Mouse (Mus musculus) heart, adult 2 months (tissue): ENCODE results near the gene Ascl2. TPM values are rescaled to one million over a fixed set of nuclear protein-coding genes. Genes with fewer than 3 reads are reported as not detected.

Experiments used
- DNase-seq, 2 experiments: peaks; one replicate each; pipeline ENCODE4 v3.0.0; 2021
- H3K27ac ChIP-seq: fragments of 200-600 bp; 2 replicates; pipeline ENCODE4 v1.8.1; 2022
- H3K27me3 ChIP-seq: fragments of 200-500 bp; 2 replicates; pipeline ENCODE4 v1.6.1; 2012; ENCODE audit warnings: mild to moderate bottlenecking, low read length, inconsistent platforms, mixed read lengths; ENCODE audit not compliant: control insufficient read depth, insufficient read depth
- H3K36me3 ChIP-seq: fragments of 200-500 bp; 2 replicates; pipeline ENCODE4 v1.6.1; 2012; ENCODE audit warnings: low read length, inconsistent platforms; ENCODE audit not compliant: control insufficient read depth, insufficient read depth
- H3K4me1 ChIP-seq: fragments of 200-500 bp; 2 replicates; pipeline ENCODE4 v1.6.1; 2011; ENCODE audit warnings: low read length; ENCODE audit not compliant: control insufficient read depth, insufficient read depth
- H3K4me3 ChIP-seq: fragments of 200-600 bp; 2 replicates; pipeline ENCODE4 v1.8.1; 2022
- H3K79me2 ChIP-seq: fragments of 200-500 bp; replicated peaks from 2 replicates; pipeline ENCODE4 v1.6.1; 2012; ENCODE audit warnings: mild to moderate bottlenecking, inconsistent platforms, low read length, moderate library complexity, mixed read lengths; ENCODE audit not compliant: control insufficient read depth, insufficient read depth
- H3K9ac ChIP-seq: fragments of 200-500 bp; 2 replicates; pipeline ENCODE4 v1.6.1; 2012; ENCODE audit warnings: low read depth, mild to moderate bottlenecking, control low read depth, inconsistent platforms, low read length, mixed read lengths
- CTCF ChIP-seq: fragments of 200-600 bp; IDR thresholded peaks from 2 replicates; pipeline ENCODE4 v1.8.1; 2022; ENCODE audit warnings: antibody characterized with exemption, mild to moderate bottlenecking, moderate library complexity
- EP300 ChIP-seq: fragments of 200-500 bp; IDR thresholded peaks from 2 replicates; pipeline ENCODE4 v1.6.1; 2011; ENCODE audit warnings: low read depth, low read length, control low read depth; ENCODE audit not compliant: insufficient read depth
- POLR2A ChIP-seq: fragments of 200-500 bp; IDR thresholded peaks from 2 replicates; pipeline ENCODE4 v1.6.1; 2011; ENCODE audit warnings: mild to moderate bottlenecking, low read depth, low read length, control low read depth; ENCODE audit not compliant: insufficient read depth
- WGBS: fragments of 180-500 bp; shearing (Covaris S2); methylation state at CpG from one replicate; pipeline ENCODE4 v1.1.7; 2018; 5-methylcytosine and 5-hydroxymethylcytosine counted together
- intact Hi-C: fragments of 180-260 bp; cut with DNase I; formaldehyde crosslinking; loops from one replicate; pipeline ENCODE4 v1.15.1; 2025
- long read RNA-seq: library from polyadenylated mRNA; stranded (forward); transcript quantifications from one replicate; pipeline ENCODE4 v2.0.0, GENCODE M21; 2021
- polyA plus RNA-seq: library from polyadenylated mRNA; depleted of rRNA; stranded (reverse); fragments of >200 nt; gene quantifications from 2 replicates; pipeline ENCODE4 v1.2.3, GENCODE M21; 2012; rRNA removed
- total RNA-seq, 2 experiments: library from RNA; stranded (reverse); gene quantifications; 2 replicates each; pipeline ENCODE4 v1.2.3; 2021

Ascl2 gene
- total RNA-seq: not detected
- 0.08 TPM in 1 of 2 replicates, not detected in the other for polyA plus RNA-seq
- long read RNA-seq: 0 reads

DNA sequence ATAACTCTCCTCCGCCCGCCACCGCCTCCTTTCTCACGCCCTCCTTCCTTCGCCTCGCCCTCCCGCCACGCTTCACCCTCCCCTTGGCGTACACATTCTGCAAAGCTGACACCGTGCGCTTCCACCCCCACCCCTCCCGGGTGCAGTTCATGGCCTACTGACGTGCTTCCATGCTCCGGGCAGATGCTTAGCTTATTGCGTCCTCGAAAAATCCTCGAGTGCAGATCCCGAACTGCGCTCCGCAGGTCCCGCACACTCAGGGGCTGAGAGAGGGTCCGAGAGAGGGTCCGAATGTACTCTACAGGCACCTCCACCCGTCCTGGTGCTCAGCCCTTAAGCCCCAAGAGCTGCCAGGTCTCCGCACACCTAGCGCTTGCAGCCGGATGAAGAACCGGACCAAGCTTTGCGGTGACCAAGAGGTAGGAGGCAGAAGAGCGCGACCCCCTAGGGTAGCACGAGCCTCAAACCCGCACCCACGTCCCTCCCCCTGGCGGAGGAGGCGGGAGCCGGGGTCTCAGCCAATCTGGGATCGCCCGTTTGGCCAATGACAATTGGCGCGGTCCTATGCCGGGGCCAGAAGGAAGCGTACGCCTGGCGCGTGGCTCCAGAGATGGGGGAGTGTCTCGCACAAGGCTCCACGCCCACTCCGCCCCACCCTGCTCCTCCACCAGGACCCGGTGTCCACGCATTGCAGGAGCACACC is at the start of gene Ascl2:
Gene Ascl2 (minus strand): TSS at position 456 of the 703 bp plus-strand sequence.
- Histone ChIP-seq H3K36me3 (no peaks in the 10 kb centered on the region), H3K79me2 (no peaks in the 10 kb centered on the region), H3K27me3 (peaks cover 14% of the 10 kb centered on the region), H3K4me3 (peak within 1 kb of the TSS; percentile 44), H3K9ac (no peak within 1 kb of the TSS), H3K4me1 (no peaks in the 10 kb centered on the region), H3K27ac (no peak within 1 kb of the TSS)
- peak; percentile 8 to 26 for DNase-seq
- intact Hi-C loops: no loop called here
- TF ChIP-seq EP300: no peak
- no peak for TF ChIP-seq POLR2A
- no peak for TF ChIP-seq CTCF
- WGBS: 2% methylated on average over 51 of the region's 51 CpGs

DNA sequence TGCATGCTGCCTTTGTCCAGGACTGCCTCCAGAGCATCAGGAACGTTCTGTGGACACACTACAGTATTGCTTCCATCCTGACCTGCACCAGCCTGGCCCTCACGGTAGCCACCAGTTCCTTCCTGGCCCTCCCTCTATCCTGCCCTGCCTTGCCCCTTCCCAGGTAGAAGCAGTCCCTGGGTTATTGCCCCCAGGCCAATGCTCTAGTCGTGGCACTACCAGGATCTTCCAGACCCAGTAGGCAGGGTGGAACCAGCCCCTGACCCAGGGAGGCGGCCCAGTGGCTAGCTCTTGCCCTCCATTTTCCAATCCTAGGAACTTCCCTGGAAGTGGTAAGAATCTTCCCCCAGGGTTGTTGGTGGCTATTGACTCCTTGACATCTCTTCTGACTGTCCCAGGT is 48.1 kb upstream of the Ascl2 start:
- Histone ChIP-seq H3K36me3 (no peaks in the 10 kb centered on the region; the same call in 1 of the 2 replicates), H3K9ac (no peak overlapping the region), H3K27ac (peak overlapping the region; percentile 40; the same call in 1 of the 2 replicates), H3K4me1 (peaks cover 30% of the 10 kb centered on the region), H3K4me3 (no peak overlapping the region), H3K79me2 (no peaks in the 10 kb centered on the region), H3K27me3 (no peaks in the 10 kb centered on the region)
- TF ChIP-seq CTCF: no peak
- no peak for TF ChIP-seq POLR2A
- no peak for TF ChIP-seq EP300
- intact Hi-C loops: no loop called here
- no peak for DNase-seq
- 80% methylated on average over 4 of the region's 4 CpGs for WGBS

DNA sequence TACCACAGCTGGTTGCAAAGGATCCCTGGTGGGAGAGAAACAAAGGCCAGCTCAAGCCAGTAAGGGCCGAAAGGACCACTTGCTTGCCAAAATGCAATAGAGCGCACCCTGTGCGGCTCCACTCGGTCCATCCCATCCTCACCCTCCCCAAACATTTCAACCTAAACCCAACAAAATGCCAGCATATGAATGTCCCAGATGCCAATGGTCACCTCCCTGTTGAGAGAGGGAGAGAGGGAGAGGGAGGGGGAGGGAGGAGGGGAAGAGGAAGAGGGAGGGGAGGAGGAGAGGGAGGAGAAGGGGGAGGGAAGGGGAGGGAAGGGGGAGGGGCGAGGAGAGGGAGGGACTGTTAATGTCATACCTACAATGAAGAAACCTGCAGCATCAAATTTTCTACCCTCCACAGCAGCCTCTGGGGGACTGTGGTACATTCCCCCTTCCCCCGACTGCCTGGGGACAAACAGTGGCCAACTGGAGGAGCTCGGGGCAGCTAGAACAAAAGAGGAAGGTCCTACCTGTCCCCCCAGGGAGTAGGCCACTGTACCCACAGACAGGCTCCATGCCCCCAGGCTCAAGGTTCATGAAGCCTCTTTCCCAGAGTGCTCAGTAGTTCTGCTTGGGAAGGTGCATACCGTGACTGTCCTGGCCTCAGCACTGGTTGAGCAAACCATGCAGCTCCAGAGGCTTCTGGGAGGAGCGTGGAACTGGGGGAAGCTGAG is 47.5 kb upstream of the Ascl2 start:
- no peak for TF ChIP-seq CTCF
- TF ChIP-seq POLR2A: no peak
- no peak for TF ChIP-seq EP300
- no peak overlapping the region for H3K9ac ChIP-seq
- peak overlapping the region; percentile 66 for H3K27ac ChIP-seq
- H3K79me2 ChIP-seq: no peaks in the 10 kb centered on the region
- H3K4me3 ChIP-seq: peak overlapping the region; percentile 20; the same call in 1 of the 2 replicates
- peaks cover 30% of the 10 kb centered on the region for H3K4me1 ChIP-seq
- intact Hi-C loops: no loop called here
- H3K27me3 ChIP-seq: no peaks in the 10 kb centered on the region
- DNase-seq: no peak
- 30% methylated on average over 9 of the region's 9 CpGs for WGBS
- no peaks in the 10 kb centered on the region; the same call in 1 of the 2 replicates for H3K36me3 ChIP-seq

DNA sequence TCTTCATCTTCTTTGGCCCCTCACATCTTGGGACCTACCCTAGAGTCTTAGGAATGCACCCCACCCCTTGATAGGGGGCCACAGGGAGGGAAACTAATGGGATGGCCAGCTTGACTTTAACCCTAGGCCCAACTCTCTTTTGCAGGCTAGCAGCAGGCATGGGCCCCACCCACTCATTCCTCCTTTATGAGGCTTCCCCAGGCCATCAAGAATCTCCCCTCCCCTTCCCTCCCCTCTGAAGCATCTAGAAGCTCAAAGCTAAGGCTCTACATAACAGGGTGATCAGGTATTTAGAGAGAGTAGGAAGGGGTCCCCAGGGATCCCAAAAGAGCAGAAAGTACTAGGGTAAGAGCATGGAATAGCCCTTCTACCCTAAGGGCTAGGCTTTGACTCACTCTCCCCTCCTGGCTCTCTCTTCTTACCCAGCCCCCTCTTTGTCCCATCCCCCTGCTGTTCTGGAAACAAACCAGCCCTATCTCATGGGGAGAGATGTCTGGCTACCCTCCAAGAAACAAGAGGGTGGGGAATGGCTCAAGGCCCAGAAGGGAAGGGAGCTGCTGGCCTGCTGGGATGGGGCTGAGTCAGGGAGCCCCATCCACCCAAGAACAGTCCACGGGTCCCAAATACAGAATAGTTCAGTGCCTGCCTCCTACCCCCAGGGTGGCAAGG is 46.8 kb upstream of the Ascl2 start:
- H3K4me1 ChIP-seq: peaks cover 30% of the 10 kb centered on the region
- 6% methylated on average over 1 of the region's 1 CpGs for WGBS
- H3K27ac ChIP-seq: peak overlapping the region; percentile 66
- intact Hi-C loops: no loop called here
- H3K27me3 ChIP-seq: no peaks in the 10 kb centered on the region
- peak overlapping the region; percentile 20; the same call in 1 of the 2 replicates for H3K4me3 ChIP-seq
- H3K36me3 ChIP-seq: no peaks in the 10 kb centered on the region; the same call in 1 of the 2 replicates
- H3K9ac ChIP-seq: no peak overlapping the region
- no peaks in the 10 kb centered on the region for H3K79me2 ChIP-seq
- peak; percentile 87 for DNase-seq
- TF ChIP-seq CTCF: no peak
- TF ChIP-seq POLR2A: 0 out of 2 replicates have a peak, but pooled peaks have one; percentile 29
- peak; percentile 80 for TF ChIP-seq EP300

DNA sequence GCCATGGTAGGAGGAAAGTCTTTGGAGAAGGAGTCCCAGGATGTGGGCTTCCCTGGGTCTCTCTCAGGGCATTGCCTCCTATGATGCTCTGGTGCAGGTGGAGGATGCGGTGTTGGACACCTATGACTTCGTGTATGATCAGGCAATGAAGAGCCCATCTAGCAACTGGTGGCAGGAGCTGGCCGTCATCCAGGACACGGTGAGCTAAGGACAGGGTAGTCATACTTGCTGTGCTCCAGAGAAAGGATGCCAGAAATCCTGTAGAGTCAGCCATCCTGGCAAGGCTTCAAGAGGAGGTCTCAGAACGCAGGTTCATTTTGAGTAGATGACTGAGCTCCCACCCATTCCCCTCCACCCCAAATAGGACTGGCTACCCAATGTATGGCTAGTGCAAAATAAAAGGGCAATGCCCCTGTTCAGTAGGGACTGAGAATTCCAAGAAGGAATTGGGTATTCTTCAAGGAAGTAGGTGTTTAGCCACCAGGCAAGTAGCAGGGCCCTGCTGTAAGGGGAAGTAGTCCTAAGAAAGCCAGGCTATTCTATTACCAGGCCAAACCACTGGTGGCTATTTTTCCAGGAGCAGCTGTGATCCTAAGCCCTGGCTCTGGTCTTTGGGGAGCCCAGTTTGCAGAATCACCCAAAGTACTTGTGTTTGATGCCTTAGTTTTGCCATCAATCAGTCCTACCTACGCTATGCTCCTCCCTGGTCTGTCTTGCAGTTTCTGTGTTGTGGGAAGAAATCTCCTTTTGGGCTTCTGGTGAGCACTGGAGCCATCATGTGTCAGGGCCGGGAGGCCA is 46.0 kb upstream of the Ascl2 start:
- peak; percentile 50 to 51 for DNase-seq

More for the DNA sequence above, 46.0 kb upstream of the Ascl2 start:
- no peak for TF ChIP-seq POLR2A
- no peak for TF ChIP-seq EP300
- no peak overlapping the region for H3K4me3 ChIP-seq
- no peaks in the 10 kb centered on the region for H3K27me3 ChIP-seq
- H3K9ac ChIP-seq: no peak overlapping the region
- H3K4me1 ChIP-seq: peaks cover 30% of the 10 kb centered on the region
- WGBS: 46% methylated on average over 7 of the region's 7 CpGs
- no peaks in the 10 kb centered on the region; the same call in 1 of the 2 replicates for H3K36me3 ChIP-seq
- intact Hi-C loops: no loop called here
- no peaks in the 10 kb centered on the region for H3K79me2 ChIP-seq
- peak overlapping the region; percentile 66 for H3K27ac ChIP-seq
